Mouse (Mus musculus) megakaryocyte, embryonic 14.5 days (primary cell): ENCODE results near the gene B3gnt9. TPM values are rescaled to one million over a fixed set of nuclear protein-coding genes. Genes with fewer than 3 reads are reported as not detected.
"Not testable (repeated sequence)": the region's sequence is repeated elsewhere in the genome, so short reads cannot be mapped to it uniquely, and the experiment has no call there.

ENCODE experiments used
- H3K27me3 ChIP-seq: replicated peaks from 2 replicates; pipeline ENCODE3; 2012; ENCODE audit warnings: inconsistent platforms
- H3K36me3 ChIP-seq: replicated peaks from 2 replicates; pipeline ENCODE3; 2012; ENCODE audit warnings: low read length, inconsistent platforms, mixed read lengths
- H3K4me1 ChIP-seq: 2 replicates; pipeline ENCODE4 v1.6.1; 2012; ENCODE audit warnings: inconsistent platforms
- H3K4me3 ChIP-seq: replicated peaks from 2 replicates; pipeline ENCODE3; 2012; ENCODE audit warnings: moderate library complexity, mild to moderate bottlenecking, inconsistent platforms
- H3K9me3 ChIP-seq: 2 replicates; pipeline ENCODE4 v1.6.1; 2012; ENCODE audit warnings: inconsistent platforms
- FLI1 ChIP-seq: IDR thresholded peaks from 2 replicates; pipeline ENCODE4 v1.6.1; 2012; ENCODE audit warnings: low read length, inconsistent platforms, mixed read lengths
- GATA1 ChIP-seq: IDR thresholded peaks from 3 replicates; pipeline ENCODE4 v1.6.1; 2012; ENCODE audit warnings: mixed read lengths, low read length, inconsistent platforms, borderline replicate concordance
- polyA plus RNA-seq: library from polyadenylated mRNA; stranded (reverse); fragments of >175 nt; gene quantifications from 2 replicates; pipeline ENCODE4 v1.2.3, GENCODE M21; 2012; ENCODE audit warnings: low replicate concordance; ENCODE audit not compliant: insufficient read depth

B3gnt9 gene
- polyA plus RNA-seq, 1 experiment = 4.9 TPM

GRCm38 (mm10) chr8:105293405-105293804, 38.5 kb upstream of the B3gnt9 start:
- no peak for TF ChIP-seq GATA1
- TF ChIP-seq FLI1 = no peak
- Histone ChIP-seq H3K4me3 (peak overlapping the region; percentile 14), H3K36me3 (peaks cover 30% of the 10 kb centered on the region), H3K9me3 (no peaks in the 10 kb centered on the region), H3K27me3 (no peaks in the 10 kb centered on the region), H3K4me1 (peaks cover 82% of the 10 kb centered on the region)

GRCm38 (mm10) chr8:105292471-105292870, 37.5 kb upstream of the B3gnt9 start:
- TF ChIP-seq FLI1 (no peak), GATA1 (no peak)
- no peaks in the 10 kb centered on the region for H3K27me3 ChIP-seq
- H3K4me1 ChIP-seq = peaks cover 78% of the 10 kb centered on the region
- peaks cover 29% of the 10 kb centered on the region for H3K36me3 ChIP-seq
- H3K9me3 ChIP-seq = no peaks in the 10 kb centered on the region
- no peak overlapping the region for H3K4me3 ChIP-seq

- Histone ChIP-seq H3K36me3 (peaks cover 29% of the 10 kb centered on the region), H3K4me1 (peaks cover 74% of the 10 kb centered on the region)
- not testable (repeated sequence) for H3K9me3 ChIP-seq, H3K4me3 ChIP-seq, H3K27me3 ChIP-seq
These were observed 36.8 kb upstream of the B3gnt9 start for GRCm38 (mm10) chr8:105291802-105292201.

- not testable (repeated sequence) for H3K4me3 ChIP-seq, H3K9me3 ChIP-seq, H3K27me3 ChIP-seq
- peaks cover 29% of the 10 kb centered on the region for H3K36me3 ChIP-seq
- H3K4me1 ChIP-seq = peaks cover 72% of the 10 kb centered on the region
These were observed 36.4 kb upstream of the B3gnt9 start for GRCm38 (mm10) chr8:105291364-105291763.

- no peaks in the 10 kb centered on the region for H3K9me3 ChIP-seq
- H3K4me3 ChIP-seq = peak overlapping the region; percentile 94
- H3K4me1 ChIP-seq = peaks cover 70% of the 10 kb centered on the region
- peaks cover 2% of the 10 kb centered on the region for H3K27me3 ChIP-seq
- TF ChIP-seq FLI1 (no peak), GATA1 (no peak)
- peaks cover 29% of the 10 kb centered on the region for H3K36me3 ChIP-seq
These were observed 35.8 kb upstream of the B3gnt9 start for GRCm38 (mm10) chr8:105290554-105291314.

- TF ChIP-seq FLI1 = no peak
- no peak for TF ChIP-seq GATA1
- H3K4me1 ChIP-seq = peaks cover 67% of the 10 kb centered on the region
- H3K9me3 ChIP-seq = no peaks in the 10 kb centered on the region
- H3K36me3 ChIP-seq = peaks cover 32% of the 10 kb centered on the region
- H3K27me3 ChIP-seq = peaks cover 6% of the 10 kb centered on the region
- peak within 1 kb of the TSS; percentile 94 for H3K4me3 ChIP-seq
These were observed 35.0 kb upstream of the B3gnt9 start, which contains the start of gene 4931428F04Rik for GRCm38 (mm10) chr8:105289805-105290460. Gene 4931428F04Rik (minus strand): TSS chr8:105289864.

- Histone ChIP-seq H3K4me3 (peak overlapping the region; percentile 94), H3K27me3 (peaks cover 9% of the 10 kb centered on the region), H3K9me3 (no peaks in the 10 kb centered on the region), H3K36me3 (peaks cover 28% of the 10 kb centered on the region), H3K4me1 (peaks cover 61% of the 10 kb centered on the region)
- TF ChIP-seq GATA1 = no peak; the same call in 2 of the 3 replicates
- no peak for TF ChIP-seq FLI1
These were observed 34.2 kb upstream of the B3gnt9 start for GRCm38 (mm10) chr8:105288958-105289732.

- Histone ChIP-seq H3K36me3 (peaks cover 19% of the 10 kb centered on the region), H3K27me3 (peaks cover 9% of the 10 kb centered on the region)
- TF ChIP-seq GATA1 = no peak
- no peak for TF ChIP-seq FLI1
These were observed 33.3 kb upstream of the B3gnt9 start for GRCm38 (mm10) chr8:105288231-105288630.

GRCm38 (mm10) chr8:105286907-105287306, 32.0 kb upstream of the B3gnt9 start:
- H3K36me3 ChIP-seq = peaks cover 10% of the 10 kb centered on the region
- H3K4me3 ChIP-seq = no peak overlapping the region
- H3K27me3 ChIP-seq = peaks cover 11% of the 10 kb centered on the region
- TF ChIP-seq FLI1 (no peak), GATA1 (no peak)
- H3K9me3 ChIP-seq = no peaks in the 10 kb centered on the region
- H3K4me1 ChIP-seq = peaks cover 62% of the 10 kb centered on the region

More at GRCm38 (mm10) chr8:105288231-105288630, 33.3 kb upstream of the B3gnt9 start:
- Histone ChIP-seq H3K9me3 (no peaks in the 10 kb centered on the region), H3K4me3 (no peak overlapping the region), H3K4me1 (peaks cover 58% of the 10 kb centered on the region)

- Histone ChIP-seq H3K4me3 (no peak overlapping the region), H3K36me3 (peaks cover 16% of the 10 kb centered on the region), H3K9me3 (peaks cover 3% of the 10 kb centered on the region; the same call in 1 of the 2 replicates), H3K4me1 (peaks cover 55% of the 10 kb centered on the region), H3K27me3 (peaks cover 17% of the 10 kb centered on the region)
- TF ChIP-seq FLI1 (no peak), GATA1 (no peak)
These were observed 30.6 kb upstream of the B3gnt9 start for GRCm38 (mm10) chr8:105285514-105285913.
